Mouse (Mus musculus) embryonic fibroblast, embryonic 13.5 days (primary cell): Measurements from ENCODE around the gene Slc19a1. TPM values are rescaled to one million over a fixed set of nuclear protein-coding genes. Genes with fewer than 3 reads are reported as not detected.

Experiments used
- H3K27ac ChIP-seq: 2 replicates; pipeline ENCODE4 v1.5.1; 2012; ENCODE audit warnings: low read length, control low read depth, inconsistent platforms; ENCODE audit not compliant: insufficient read depth
- H3K4me1 ChIP-seq: 2 replicates; pipeline ENCODE4 v1.6.1; 2011; ENCODE audit warnings: low read length; ENCODE audit not compliant: control insufficient read depth, insufficient read depth
- H3K4me3 ChIP-seq: 2 replicates; pipeline ENCODE4 v1.5.1; 2011; ENCODE audit warnings: mild to moderate bottlenecking, control low read depth, low read length; ENCODE audit not compliant: insufficient read depth
- CTCF ChIP-seq: IDR thresholded peaks from 2 replicates; pipeline ENCODE4 v1.5.1; 2011; ENCODE audit warnings: mild to moderate bottlenecking, control low read depth, low read length, moderate library complexity, borderline replicate concordance; ENCODE audit not compliant: insufficient read depth
- POLR2A ChIP-seq: IDR thresholded peaks from 2 replicates; pipeline ENCODE4 v1.6.1; 2011; ENCODE audit warnings: low read depth, mild to moderate bottlenecking, control low read depth, low read length, moderate library complexity
- polyA plus RNA-seq: library from polyadenylated mRNA; stranded (reverse); fragments of >200 nt; gene quantifications from 2 replicates; pipeline ENCODE4 v1.2.4, GENCODE M21; 2011; ENCODE audit warnings: low read depth; ENCODE audit not compliant: missing spikeins, insufficient read length

Gene Slc19a1
- polyA plus RNA-seq, 1 experiment = 21.0 TPM

DNA sequence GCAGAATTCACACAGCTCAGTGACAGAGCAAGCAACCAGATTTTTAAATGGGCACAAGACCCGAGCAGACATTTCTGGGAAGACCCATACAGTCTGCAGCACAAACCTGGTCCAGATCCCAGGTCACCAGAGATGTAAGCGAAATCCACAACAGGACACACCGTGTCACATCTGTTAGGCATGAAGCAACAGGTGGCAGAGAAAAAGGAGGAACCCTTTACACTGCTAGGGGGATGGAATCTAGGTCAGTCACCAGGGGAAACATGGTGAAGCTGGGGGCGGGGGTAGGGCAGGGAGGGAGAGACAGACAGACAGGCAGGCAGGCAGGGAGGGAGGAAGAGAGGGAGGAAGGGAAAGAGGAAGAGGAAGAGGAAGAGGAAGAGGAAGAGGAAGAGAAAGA is 76.1 kb downstream of the Slc19a1 start:
- no peak overlapping the region for H3K4me3 ChIP-seq

DNA sequence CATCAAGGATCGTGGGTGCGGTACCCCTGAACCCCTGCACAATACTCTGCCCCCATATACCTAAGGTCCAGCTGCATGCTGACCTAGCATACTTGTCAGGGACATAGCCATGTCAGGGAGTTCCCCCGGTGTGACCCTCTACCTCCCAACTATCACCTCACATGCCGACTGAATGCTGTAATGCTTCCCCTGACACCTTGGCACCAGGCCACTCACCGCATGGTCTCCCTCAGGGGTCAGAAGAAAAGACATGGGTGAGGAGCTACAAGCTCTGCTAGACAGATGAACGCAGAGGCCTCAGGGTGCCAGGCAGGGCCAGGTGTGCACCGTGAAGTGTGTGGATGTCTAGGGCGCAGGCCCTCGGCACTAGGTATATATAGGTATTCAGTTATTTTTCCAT is 78.0 kb downstream of the Slc19a1 start:
- no peak for TF ChIP-seq POLR2A
- no peak for TF ChIP-seq CTCF
- Histone ChIP-seq H3K27ac (no peak overlapping the region), H3K4me3 (no peak overlapping the region), H3K4me1 (no peaks in the 10 kb centered on the region)

More for the DNA sequence above, 76.1 kb downstream of the Slc19a1 start:
- TF ChIP-seq CTCF = no peak
- no peak for TF ChIP-seq POLR2A
- no peak overlapping the region for H3K27ac ChIP-seq
- H3K4me1 ChIP-seq = no peaks in the 10 kb centered on the region

Other genes with a start within 250 kb of the Slc19a1 start
- 12.0 and 16.8 TPM in 2 replicates for gene Pcbp3, start 70.4 kb upstream of the Slc19a1 start, polyA plus RNA-seq
- gene Col18a1, start 134.3 kb downstream of the Slc19a1 start, polyA plus RNA-seq = 85.0 and 92.0 TPM in 2 replicates
- gene Pofut2, start 227.0 kb downstream of the Slc19a1 start, polyA plus RNA-seq = 91.4 and 101 TPM in 2 replicates